Mouse (Mus musculus): ENCODE results near the gene Cyp4f40.

- TF ChIP-seq POLR2A (IDR thresholded peaks at IDR 0.05; ENCODE audit: low read depth, low read length) (no peak), CTCF (IDR thresholded peaks at IDR 0.05; ENCODE audit: extremely low read depth, insufficient read length, insufficient replicate concordance, low read depth, low read length) (no peak)
These were observed 32.3 kb downstream of the Cyp4f40 start for GRCm38 (mm10) chr17:32690959-32691358.
